ENCODE assay signal across 9 mouse cellular contexts in the genomic region with DNA sequence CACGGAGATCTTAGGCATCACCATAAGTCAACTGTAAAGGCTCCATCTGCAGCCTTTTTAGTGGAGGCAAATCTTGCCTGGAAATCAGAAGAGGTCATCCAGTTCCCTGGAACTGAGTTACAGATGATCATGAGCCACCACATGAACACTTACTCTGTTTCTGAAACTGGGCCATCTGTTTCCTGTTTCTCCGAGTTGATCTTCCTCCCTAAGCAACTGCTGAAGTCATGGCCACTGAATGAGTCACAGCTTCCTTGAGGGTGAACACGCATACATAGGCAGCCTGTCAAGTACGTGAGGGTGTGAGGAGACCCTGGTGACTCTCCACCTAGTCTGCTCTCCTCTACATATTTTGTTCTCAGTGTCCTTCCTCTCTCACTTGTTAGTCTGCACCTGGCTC. TPM values are rescaled to one million over a fixed set of nuclear protein-coding genes. Genes with fewer than 3 reads are reported as not detected.
DNase-seq lines count a peak whose midpoint lies in the region; ATAC-seq lines count a peak whose summit lies in the region.
"Had no signal": no experiment of that assay in that cellular context is flagged by ENCODE, and none has a peak within 500 bp of the region (broad histone marks: within the 10 kb centered on the region; RNA-seq: fewer than 3 reads in every experiment).

No protein-coding gene starts in this region.

- H3K27me3 ChIP-seq in hindbrain, embryonic 12.5 days: no peaks in the 10 kb centered on the region
- H3K27me3 ChIP-seq: neural tube, embryonic 13.5 days had no signal

- DNase-seq in right cerebral cortex, adult 2 months (ENCODE audit: low spot score in 2 of 2): peak; percentile 8 to 22
- no peak for DNase-seq in right cerebral cortex, postnatal 4 days
- peak; percentile 5 for DNase-seq in fat pad, adult 2 months (ENCODE audit: extremely low read depth, low read depth, low spot score)
- DNase-seq in heart, postnatal 25 days (ENCODE audit: low spot score): peak; percentile 45
- DNase-seq in left cerebral cortex, adult 9 months (ENCODE audit: low spot score in 2 of 2): peak; percentile 14 to 23
- peak; percentile 33 for DNase-seq in mesoderm, embryonic 11.5 days (ENCODE audit: low read depth, low spot score)
- peak; percentile 43 for DNase-seq in thymus, postnatal 4 days

- no peak overlapping the region for H3K4me2 ChIP-seq in hindbrain, embryonic 12.5 days (replicated peaks)
- H3K4me2 ChIP-seq: neural tube, embryonic 13.5 days had no signal

- H3K4me3 ChIP-seq in hindbrain, embryonic 12.5 days: no peak overlapping the region
- H3K4me3 ChIP-seq: neural tube, embryonic 13.5 days had no signal

- intact Hi-C loops in heart, postnatal 25 days (cut with DNase I): no loop called here

- H3K4me1 ChIP-seq in hindbrain, embryonic 12.5 days: no peaks in the 10 kb centered on the region
- H3K4me1 ChIP-seq: neural tube, embryonic 13.5 days had no signal

- no peak overlapping the region for H3K9ac ChIP-seq in hindbrain, embryonic 12.5 days
- H3K9ac ChIP-seq: neural tube, embryonic 13.5 days had no signal

- no peak for ATAC-seq in hindbrain, embryonic 12.5 days (ENCODE audit: low FRiP score)

- H3K27ac ChIP-seq in hindbrain, embryonic 12.5 days: no peak overlapping the region
- H3K27ac ChIP-seq: neural tube, embryonic 13.5 days had no signal

- 77% methylated on average over 4 of the region's 4 CpGs for WGBS in hindbrain, embryonic 12.5 days

- no peaks in the 10 kb centered on the region for H3K9me3 ChIP-seq in hindbrain, embryonic 12.5 days (replicated peaks)
- H3K9me3 ChIP-seq: neural tube, embryonic 13.5 days had no signal

- no peaks in the 10 kb centered on the region for H3K36me3 ChIP-seq in hindbrain, embryonic 12.5 days
- H3K36me3 ChIP-seq: neural tube, embryonic 13.5 days had no signal

RNA-seq across cellular contexts. Expression of gene Man1a, which starts 41.4 kb away (rescaled TPM):
- total RNA-seq in heart, postnatal 25 days (2021): 10 to 100 TPM; 35.0 to 36.2 TPM
- polyA plus RNA-seq in hindbrain, embryonic 12.5 days (2016; fragmentation: Nextera tagmentation; extraction: Ambion mirVana): 5.3 and 6.4 TPM in 2 replicates
